Mouse (Mus musculus) kidney, postnatal 14 days (tissue): ENCODE measurements around the gene Sufu.

ENCODE experiments used
- DNase-seq: peaks from one replicate; pipeline ENCODE4 v3.0.0; 2022; ENCODE audit warnings: mixed read lengths

Sufu gene

DNA sequence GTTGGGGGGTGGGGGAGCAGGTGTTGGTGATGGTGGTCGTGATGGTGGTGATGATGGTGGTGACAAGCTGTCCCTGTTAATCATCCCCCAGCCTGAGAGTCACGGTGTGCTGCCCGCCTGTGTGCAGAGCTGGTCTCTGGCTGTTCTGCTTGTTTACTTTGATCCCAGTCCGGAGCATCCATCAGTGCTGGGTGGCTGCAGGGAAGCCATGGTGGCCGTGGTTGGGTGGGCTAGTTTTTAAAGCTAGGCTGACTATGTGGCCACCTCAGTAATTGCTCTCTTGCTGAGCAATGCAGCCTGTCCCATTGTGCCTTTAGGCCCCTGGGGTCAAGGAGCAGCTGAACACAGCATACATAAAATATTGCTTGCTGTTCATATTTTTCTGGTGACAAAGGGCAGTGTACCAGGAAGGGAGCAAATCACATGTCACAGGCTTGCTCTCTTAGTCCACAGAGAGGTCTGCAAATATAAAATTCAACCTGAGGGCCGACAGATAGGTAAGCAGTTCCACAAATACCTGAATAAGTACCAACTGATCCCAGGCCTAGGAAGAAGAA, 137.9 kb downstream of the Sufu start:
- no peak for DNase-seq

DNA sequence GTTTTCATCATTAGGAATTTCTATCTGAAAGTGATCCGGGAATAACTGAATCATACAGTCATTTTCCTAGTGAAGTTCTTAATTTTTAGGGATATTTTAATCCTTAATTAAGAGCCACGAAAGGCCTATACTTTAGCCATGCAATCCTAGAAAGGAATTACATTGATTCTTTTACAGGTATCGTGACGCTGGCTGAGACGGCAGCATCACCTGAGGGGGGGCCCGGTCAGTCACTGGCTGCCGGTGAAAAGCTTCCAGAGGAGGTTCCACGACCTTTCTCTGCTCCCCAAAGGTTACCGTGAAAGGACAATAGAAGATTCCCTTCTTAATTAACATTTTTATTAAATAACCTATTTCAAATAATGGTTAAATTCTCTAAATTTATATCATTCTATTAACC, 140.7 kb downstream of the Sufu start:
- no peak for DNase-seq

- DNase-seq: no peak
These were observed 141.5 kb downstream of the Sufu start for GRCm38 (mm10) chr19:46538213-46538612.
